Mouse (Mus musculus): ENCODE measurements around the gene Pnck.

- TF ChIP-seq CTCF (conservative IDR thresholded peaks at IDR 0.05; ENCODE audit: low read length) (no peak), POU5F1 (IDR thresholded peaks at IDR 0.05; ENCODE audit: borderline replicate concordance, low read length) (no peak)
These were observed 40.0 kb downstream of the Pnck start for GRCm38 (mm10) chrX:73619890-73620289.

Data from E14TG2a.4 (cell line).